Mouse (Mus musculus) MEL (cell line): ENCODE results near the gene Slc41a3.

Experiments
- BHLHE40 ChIP-seq: IDR thresholded peaks from 2 replicates; pipeline ENCODE4 v1.6.1; 2012; ENCODE audit warnings: low read depth, mild to moderate bottlenecking, inconsistent platforms, low read length, improper control_type of control experiment, borderline replicate concordance
- CTCF ChIP-seq, 3 experiments: IDR thresholded peaks in 2 of 3; conservative IDR thresholded peaks in 1 of 3; 2 replicates each; pipeline ENCODE4 v1.5.1; 2011 to 2012; ENCODE audit warnings: low read length in 3 of 3, low read depth in 2 of 3, mild to moderate bottlenecking in 2 of 3, improper control_type of control experiment in 1 of 3, inconsistent platforms in 1 of 3, mixed read lengths in 1 of 3, moderate library complexity in 1 of 3; ENCODE audit not compliant: control insufficient read depth in 1 of 3, insufficient read depth in 1 of 3, poor library complexity in 1 of 3, severe bottlenecking in 1 of 3
- EP300 ChIP-seq, 2 experiments: IDR thresholded peaks; 2 replicates each; pipeline ENCODE4 v1.6.1; 2011; ENCODE audit warnings: improper control_type of control experiment in 2 of 2, low read length in 2 of 2, low read depth in 1 of 2, mild to moderate bottlenecking in 1 of 2
- GATA1 ChIP-seq: IDR thresholded peaks from 2 replicates; pipeline ENCODE4 v1.6.1; 2011; ENCODE audit warnings: low read depth, low read length, improper control_type of control experiment
- KAT2A ChIP-seq: conservative IDR thresholded peaks from 2 replicates; pipeline ENCODE4 v1.6.1; 2012; ENCODE audit warnings: low read depth, low read length, improper control_type of control experiment, inconsistent platforms
- MEF2A ChIP-seq: IDR thresholded peaks from 2 replicates; pipeline ENCODE4 v1.6.1; 2014; ENCODE audit warnings: low read depth, mild to moderate bottlenecking, inconsistent platforms, low read length, improper control_type of control experiment; ENCODE audit not compliant: poor library complexity, insufficient replicate concordance, severe bottlenecking; ENCODE audit errors: extremely low read depth
- POLR2A ChIP-seq, 2 experiments: IDR thresholded peaks; 2 replicates each; pipeline ENCODE4 v1.6.1; 2011 to 2012; ENCODE audit warnings: low read length in 2 of 2, mild to moderate bottlenecking in 2 of 2, control low read depth in 1 of 2, improper control_type of control experiment in 1 of 2, low read depth in 1 of 2, moderate library complexity in 1 of 2; ENCODE audit not compliant: control insufficient read depth in 1 of 2, insufficient read depth in 1 of 2, poor library complexity in 1 of 2
- POLR2AphosphoS5 ChIP-seq: IDR thresholded peaks from 2 replicates; pipeline ENCODE4 v1.6.1; 2012; ENCODE audit warnings: low read depth, borderline replicate concordance, mild to moderate bottlenecking, inconsistent platforms, low read length, moderate library complexity, mixed read lengths
- RCOR1 ChIP-seq: IDR thresholded peaks from 2 replicates; pipeline ENCODE4 v1.6.1; 2012; ENCODE audit warnings: low read depth, mild to moderate bottlenecking, inconsistent platforms, low read length, improper control_type of control experiment
- TAL1 ChIP-seq: IDR thresholded peaks from 2 replicates; pipeline ENCODE4 v1.6.1; 2012; ENCODE audit warnings: mild to moderate bottlenecking, inconsistent platforms, low read length, moderate library complexity, mixed read lengths
- TCF12 ChIP-seq: IDR thresholded peaks from 2 replicates; pipeline ENCODE4 v1.6.1; 2014; ENCODE audit warnings: low read depth, mild to moderate bottlenecking, inconsistent platforms, low read length, improper control_type of control experiment, moderate library complexity
- ZC3H11A ChIP-seq: IDR thresholded peaks from 2 replicates; pipeline ENCODE4 v1.6.1; 2012; ENCODE audit warnings: low read depth, mild to moderate bottlenecking, inconsistent platforms, low read length, improper control_type of control experiment
- ZKSCAN1 ChIP-seq: IDR thresholded peaks from 2 replicates; pipeline ENCODE4 v1.6.1; 2012; ENCODE audit warnings: low read depth, mild to moderate bottlenecking, inconsistent platforms, low read length, improper control_type of control experiment, moderate library complexity

GRCm38 (mm10) chr6:90624184-90624583 lies 19.7 kb downstream of the Slc41a3 start:
- TF ChIP-seq CTCF (IDR thresholded peaks at IDR 0.05 in 2 of 3, conservative IDR thresholded peaks at IDR 0.05 in 1 of 3; ENCODE audit: control insufficient read depth in 1 of 3, insufficient read depth in 1 of 3, low read depth in 2 of 3, low read length in 3 of 3, poor library complexity in 1 of 3, severe bottlenecking in 1 of 3): no peak
- TF ChIP-seq TCF12: no peak
- TF ChIP-seq MEF2A: no peak
- TF ChIP-seq GATA1: no peak
- no peak for TF ChIP-seq KAT2A
- no peak for TF ChIP-seq RCOR1
- TF ChIP-seq POLR2A (IDR thresholded peaks at IDR 0.05; ENCODE audit: control insufficient read depth in 1 of 2, insufficient read depth in 1 of 2, low read depth in 1 of 2, low read length in 2 of 2, poor library complexity in 1 of 2): no peak
- TF ChIP-seq POLR2AphosphoS5: no peak
- no peak for TF ChIP-seq ZKSCAN1
- no peak for TF ChIP-seq BHLHE40
- no peak for TF ChIP-seq EP300 (IDR thresholded peaks at IDR 0.05; ENCODE audit: low read depth in 1 of 2, low read length in 2 of 2)
- no peak for TF ChIP-seq TAL1
- no peak for TF ChIP-seq ZC3H11A
